Mouse (Mus musculus) brain, embryonic 14.5 days (tissue): ENCODE data around the gene Csmd2.

ENCODE experiments used
- CTCF ChIP-seq: fragments of 200-500 bp; IDR thresholded peaks from 2 replicates; pipeline ENCODE4 v1.5.1; 2012; ENCODE audit warnings: inconsistent platforms, mild to moderate bottlenecking, moderate library complexity, borderline replicate concordance; ENCODE audit not compliant: insufficient read depth, insufficient read length; ENCODE audit errors: extremely low read depth
- POLR2A ChIP-seq: fragments of 200-500 bp; IDR thresholded peaks from 2 replicates; pipeline ENCODE4 v1.6.1; 2012; ENCODE audit warnings: mild to moderate bottlenecking, inconsistent platforms, borderline replicate concordance; ENCODE audit not compliant: poor library complexity, insufficient read depth, insufficient read length, severe bottlenecking; ENCODE audit errors: extremely low read depth

GRCm38 (mm10) chr4:128391484-128391883 is 403.8 kb downstream of the Csmd2 start:
- TF ChIP-seq CTCF (no peak), POLR2A (no peak)
